Mouse (Mus musculus): ENCODE results near the gene Hgd. TPM values are rescaled to one million over a fixed set of nuclear protein-coding genes. Genes with fewer than 3 reads are reported as not detected.
A peak's percentile ranks its signal among the peaks of the same experiment; 100 is the strongest.

The Hgd gene
- polyA plus RNA-seq, 2 experiments, result 0.20 TPM; not detected in 1

- H3K4me3 ChIP-seq (replicated peaks; ENCODE audit: low read length), result peak within 1 kb of the TSS; percentile 59
- H3K9me3 ChIP-seq (ENCODE audit: control insufficient read depth, low read length), result no peaks in the 10 kb centered on the region
- ATAC-seq (ENCODE audit: low FRiP score, low read depth), result peak; percentile 99
- 2% methylated on average over 41 of the region's 41 CpGs for WGBS
- peak; percentile 98 for DNase-seq (ENCODE audit: low spot score)
- H3K4me2 ChIP-seq (replicated peaks; ENCODE audit: low read depth, low read length, severe bottlenecking), result peak within 1 kb of the TSS; percentile 72
- peaks cover 10% of the 10 kb centered on the region for H3K4me1 ChIP-seq (ENCODE audit: control insufficient read depth, insufficient read depth, low read length)
- H3K27me3 ChIP-seq (ENCODE audit: control insufficient read depth, insufficient read depth, low read length), result no peaks in the 10 kb centered on the region
- peak within 1 kb of the TSS; percentile 96 for H3K27ac ChIP-seq (replicated peaks; ENCODE audit: low read depth, low read length)
- peaks cover 11% of the 10 kb centered on the region; the same call in 1 of the 2 replicates for H3K36me3 ChIP-seq (ENCODE audit: control insufficient read depth, insufficient read depth, low read length)
- peak; percentile 66; the same call in 1 of the 2 replicates for TF ChIP-seq POLR2A (IDR thresholded peaks at IDR 0.05; ENCODE audit: borderline replicate concordance, extremely low read depth, insufficient read depth, insufficient read length)
- H3K9ac ChIP-seq (ENCODE audit: low read depth, low read length, severe bottlenecking), result peak within 1 kb of the TSS; percentile 76
These were observed 40.1 kb upstream of the Hgd start, which contains the start of the genes Gtf2e1 and Rabl3 for GRCm38 (mm10) chr16:37539611-37540580. TSS of gene Gtf2e1 (minus strand) at chr16:37539789. TSS of gene Rabl3 (plus strand) at chr16:37539885.

DNA sequence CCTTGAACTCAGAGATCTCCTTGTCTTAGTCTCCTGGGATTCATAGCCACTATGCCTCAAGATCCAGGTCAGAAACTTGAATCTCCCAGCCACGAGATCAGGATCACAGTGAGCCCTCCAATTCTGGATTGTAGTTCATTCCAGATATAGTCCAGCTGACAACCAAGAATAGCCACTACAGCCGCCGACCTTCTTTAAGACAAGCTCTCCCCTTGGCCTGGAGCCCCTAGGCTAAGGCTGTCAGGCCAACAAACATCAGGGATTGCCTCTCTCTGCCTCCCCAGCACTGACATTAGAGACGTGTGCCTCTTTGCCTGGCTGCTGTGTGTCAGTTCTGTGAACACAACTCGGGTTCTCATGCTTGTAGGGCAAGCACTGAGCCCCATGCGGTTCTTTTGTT is 39.2 kb upstream of the Hgd start:
- Histone ChIP-seq H3K4me1 (ENCODE audit: control insufficient read depth, insufficient read depth, low read length) (peaks cover 10% of the 10 kb centered on the region), H3K36me3 (ENCODE audit: control insufficient read depth, insufficient read depth, low read length) (peaks cover 4% of the 10 kb centered on the region; the same call in 1 of the 2 replicates), H3K27me3 (ENCODE audit: control insufficient read depth, insufficient read depth, low read length) (no peaks in the 10 kb centered on the region), H3K4me2 (replicated peaks; ENCODE audit: low read depth, low read length, severe bottlenecking) (peak overlapping the region; percentile 68), H3K4me3 (replicated peaks; ENCODE audit: low read length) (peak overlapping the region; percentile 59), H3K9ac (ENCODE audit: low read depth, low read length, severe bottlenecking) (no peak overlapping the region), H3K27ac (replicated peaks; ENCODE audit: low read depth, low read length) (no peak overlapping the region), H3K9me3 (ENCODE audit: control insufficient read depth, low read length) (no peaks in the 10 kb centered on the region)
- DNase-seq (ENCODE audit: low spot score) (no peak), ATAC-seq (ENCODE audit: low FRiP score, low read depth) (no peak)
- no peak for TF ChIP-seq POLR2A (IDR thresholded peaks at IDR 0.05; ENCODE audit: borderline replicate concordance, extremely low read depth, insufficient read depth, insufficient read length)
- WGBS, result 92% methylated on average over 6 of the region's 6 CpGs

DNA sequence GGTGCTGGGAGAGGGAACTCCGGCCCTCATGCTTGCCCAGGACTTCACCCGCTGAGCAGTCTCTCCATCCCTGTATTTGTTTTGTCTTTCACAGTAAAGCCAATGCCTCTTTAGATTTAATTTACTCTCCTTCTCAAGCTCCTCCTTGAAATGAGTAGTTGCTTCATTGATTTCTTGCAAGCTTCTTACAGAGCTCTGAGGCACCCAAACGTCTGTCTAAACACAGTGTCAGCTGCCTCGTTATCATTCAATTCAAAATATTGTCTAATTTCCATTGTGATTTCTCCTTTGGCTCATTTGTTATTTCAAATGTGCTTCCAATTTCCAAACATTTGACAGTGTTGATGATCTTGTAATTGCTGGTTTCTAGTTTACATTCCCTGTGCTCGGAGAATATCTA is 33.6 kb upstream of the Hgd start:
- no peaks in the 10 kb centered on the region for H3K9me3 ChIP-seq (ENCODE audit: control insufficient read depth, low read length)
- H3K4me3 ChIP-seq (replicated peaks; ENCODE audit: low read length), result no peak overlapping the region
- ATAC-seq (ENCODE audit: low FRiP score, low read depth) (no peak), DNase-seq (ENCODE audit: low spot score) (no peak)
- H3K27ac ChIP-seq (replicated peaks; ENCODE audit: low read depth, low read length), result no peak overlapping the region
- H3K9ac ChIP-seq (ENCODE audit: low read depth, low read length, severe bottlenecking), result no peak overlapping the region
- peaks cover 4% of the 10 kb centered on the region; the same call in 1 of the 2 replicates for H3K36me3 ChIP-seq (ENCODE audit: control insufficient read depth, insufficient read depth, low read length)
- WGBS, result 88% methylated on average over 5 of the region's 5 CpGs
- H3K4me1 ChIP-seq (ENCODE audit: control insufficient read depth, insufficient read depth, low read length), result no peaks in the 10 kb centered on the region
- H3K27me3 ChIP-seq (ENCODE audit: control insufficient read depth, insufficient read depth, low read length), result no peaks in the 10 kb centered on the region
- no peak overlapping the region for H3K4me2 ChIP-seq (replicated peaks; ENCODE audit: low read depth, low read length, severe bottlenecking)
- TF ChIP-seq POLR2A (IDR thresholded peaks at IDR 0.05; ENCODE audit: borderline replicate concordance, extremely low read depth, insufficient read depth, insufficient read length), result no peak

- Histone ChIP-seq H3K4me2 (replicated peaks; ENCODE audit: low read depth, low read length, severe bottlenecking) (no peak overlapping the region), H3K9ac (ENCODE audit: low read depth, low read length, severe bottlenecking) (no peak overlapping the region), H3K36me3 (ENCODE audit: control insufficient read depth, insufficient read depth, low read length) (no peaks in the 10 kb centered on the region), H3K4me1 (ENCODE audit: control insufficient read depth, insufficient read depth, low read length) (no peaks in the 10 kb centered on the region), H3K27ac (replicated peaks; ENCODE audit: low read depth, low read length) (no peak overlapping the region), H3K27me3 (ENCODE audit: control insufficient read depth, insufficient read depth, low read length) (no peaks in the 10 kb centered on the region), H3K9me3 (ENCODE audit: control insufficient read depth, low read length) (no peaks in the 10 kb centered on the region), H3K4me3 (replicated peaks; ENCODE audit: low read length) (no peak overlapping the region)
- ATAC-seq (ENCODE audit: low FRiP score, low read depth) (no peak), DNase-seq (ENCODE audit: low spot score) (no peak)
- 77% methylated on average over 3 of the region's 3 CpGs for WGBS
- TF ChIP-seq POLR2A (IDR thresholded peaks at IDR 0.05; ENCODE audit: borderline replicate concordance, extremely low read depth, insufficient read depth, insufficient read length), result no peak
These were observed 29.7 kb upstream of the Hgd start for GRCm38 (mm10) chr16:37550266-37550665.

DNA sequence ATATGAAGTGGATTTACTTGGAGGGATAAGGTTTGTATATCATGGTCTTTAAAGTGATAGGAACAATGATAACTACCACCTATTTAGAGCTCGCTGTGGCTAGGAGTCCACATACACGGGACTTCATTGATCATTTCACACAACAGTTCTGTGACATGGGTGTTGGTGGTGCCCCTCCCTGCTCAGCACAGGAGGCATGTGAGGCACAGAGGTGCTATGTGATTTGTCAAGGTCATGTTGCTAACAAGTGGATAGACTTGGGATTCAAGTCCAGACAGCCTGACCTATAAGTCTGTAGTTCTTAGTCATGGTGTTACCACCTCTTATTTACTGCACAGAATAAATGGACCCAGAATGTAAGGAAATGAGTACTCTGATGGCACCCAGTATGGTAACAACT is 29.0 kb upstream of the Hgd start:
- H3K4me3 ChIP-seq (replicated peaks; ENCODE audit: low read length), result no peak overlapping the region
- H3K4me1 ChIP-seq (ENCODE audit: control insufficient read depth, insufficient read depth, low read length), result no peaks in the 10 kb centered on the region
- WGBS, result 95% methylated on average over 2 of the region's 2 CpGs
- H3K9ac ChIP-seq (ENCODE audit: low read depth, low read length, severe bottlenecking), result no peak overlapping the region
- no peaks in the 10 kb centered on the region for H3K27me3 ChIP-seq (ENCODE audit: control insufficient read depth, insufficient read depth, low read length)
- ATAC-seq (ENCODE audit: low FRiP score, low read depth) (no peak), DNase-seq (ENCODE audit: low spot score) (no peak)
- no peak for TF ChIP-seq POLR2A (IDR thresholded peaks at IDR 0.05; ENCODE audit: borderline replicate concordance, extremely low read depth, insufficient read depth, insufficient read length)
- H3K27ac ChIP-seq (replicated peaks; ENCODE audit: low read depth, low read length), result no peak overlapping the region
- no peaks in the 10 kb centered on the region for H3K9me3 ChIP-seq (ENCODE audit: control insufficient read depth, low read length)
- no peak overlapping the region for H3K4me2 ChIP-seq (replicated peaks; ENCODE audit: low read depth, low read length, severe bottlenecking)
- no peaks in the 10 kb centered on the region for H3K36me3 ChIP-seq (ENCODE audit: control insufficient read depth, insufficient read depth, low read length)

All from limb, embryonic 14.5 days (tissue).